Mouse (Mus musculus) left cerebral cortex, adult 2 months (tissue): ENCODE measurements around the gene Bod1. TPM values are rescaled to one million over a fixed set of nuclear protein-coding genes. Genes with fewer than 3 reads are reported as not detected.

ENCODE experiments used
- DNase-seq, 2 experiments: peaks; one replicate each; pipeline ENCODE4 v3.0.0; 2021 to 2022; ENCODE audit warnings: low spot score in 2 of 2, mixed read lengths in 1 of 2; ENCODE audit errors: extremely low spot score in 1 of 2
- H3K27ac ChIP-seq: fragments of 200-600 bp; 2 replicates; pipeline ENCODE4 v1.8.1; 2022
- H3K4me3 ChIP-seq: fragments of 200-600 bp; 2 replicates; pipeline ENCODE4 v1.8.1; 2022
- CTCF ChIP-seq: fragments of 200-600 bp; IDR thresholded peaks from 2 replicates; pipeline ENCODE4 v1.8.1; 2022; ENCODE audit warnings: antibody characterized with exemption, mild to moderate bottlenecking, moderate library complexity
- intact Hi-C: fragments of 180-260 bp; cut with DNase I; formaldehyde crosslinking; loops from one replicate; pipeline ENCODE4 v1.15.1; 2025
- total RNA-seq, 2 experiments: library from RNA; stranded (reverse); gene quantifications; 2 replicates each; pipeline ENCODE4 v1.2.3; 2021

The Bod1 gene
- total RNA-seq, 2 experiments from 2014 or later, result 100 to 101 TPM

DNA sequence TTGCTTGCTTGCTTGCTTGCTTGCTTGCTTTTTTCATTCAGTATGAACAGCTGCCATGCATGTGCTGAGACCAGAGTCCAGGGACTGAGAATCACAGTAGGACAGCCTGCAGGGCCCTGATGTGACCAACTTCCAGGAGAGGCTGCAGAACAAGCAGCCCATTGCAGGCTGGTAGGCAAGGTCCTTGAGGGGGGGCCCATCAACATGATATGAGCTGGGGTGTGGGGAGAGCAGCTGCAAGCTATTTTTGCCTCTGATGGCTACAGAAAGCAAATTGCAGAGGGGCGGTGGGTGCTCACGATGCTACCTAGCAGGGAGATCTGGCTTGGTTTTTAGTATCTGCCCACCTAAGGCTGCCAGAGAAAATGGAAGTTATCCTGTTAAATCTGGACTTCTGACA lies 21.6 kb upstream of the Bod1 start:
- Histone ChIP-seq H3K27ac (no peak overlapping the region), H3K4me3 (no peak overlapping the region)
- intact Hi-C loops, result no loop called here
- no peak for TF ChIP-seq CTCF
- no peak for DNase-seq

DNA sequence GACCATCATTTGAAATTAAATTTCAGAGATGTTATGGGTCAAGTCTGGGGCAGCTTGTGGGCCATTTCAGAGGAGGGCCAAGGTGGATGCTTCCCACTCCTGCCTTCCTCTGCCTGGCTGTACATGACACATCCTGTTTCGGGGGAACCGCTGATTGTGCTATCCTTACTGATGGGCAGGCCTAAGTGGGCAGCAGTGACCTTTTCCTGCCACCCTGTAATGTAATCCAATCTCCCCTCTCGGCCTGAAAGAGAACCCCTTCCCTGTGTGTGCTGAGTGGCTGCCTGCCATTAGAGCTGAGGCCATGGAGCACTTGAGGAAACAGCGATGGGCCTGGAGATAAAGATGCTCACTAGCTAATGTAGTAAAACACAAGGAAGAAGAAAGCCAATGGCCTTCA lies 17.3 kb upstream of the Bod1 start:
- intact Hi-C loops, result no loop called here
- Histone ChIP-seq H3K4me3 (no peak overlapping the region), H3K27ac (no peak overlapping the region)
- TF ChIP-seq CTCF, result no peak
- DNase-seq, result no peak

DNA sequence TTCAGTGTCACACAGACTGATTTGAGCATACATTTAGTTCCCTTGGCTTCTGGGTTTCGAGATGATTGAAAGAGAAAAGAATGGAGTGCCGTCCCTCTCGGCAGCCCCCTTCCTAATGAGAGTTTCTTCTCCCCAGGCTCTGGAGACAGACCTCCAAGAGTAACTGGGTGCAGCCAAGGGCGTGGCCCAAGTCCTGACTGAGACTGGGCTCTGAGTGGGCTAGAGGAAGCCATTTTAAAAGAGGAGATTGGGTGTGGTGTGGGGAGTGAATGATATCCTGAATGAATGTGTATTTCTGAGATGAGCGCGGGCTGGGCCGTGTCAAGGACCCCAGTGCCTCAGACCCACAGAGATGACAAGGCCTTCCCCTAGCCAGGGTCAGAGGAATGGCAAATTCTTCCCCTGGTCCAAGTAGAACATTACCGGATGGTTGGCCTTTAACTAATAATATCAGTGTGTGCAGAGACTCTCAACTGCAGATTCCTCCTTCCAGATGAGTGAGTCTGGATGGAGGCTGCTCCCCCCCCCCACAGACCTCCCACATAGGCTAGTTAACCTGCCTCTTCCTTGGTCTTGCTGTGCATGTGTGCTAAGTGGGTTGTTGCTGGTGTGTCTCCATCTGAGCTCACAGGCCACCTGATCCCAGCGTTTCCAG lies 13.4 kb upstream of the Bod1 start:
- H3K4me3 ChIP-seq, result no peak overlapping the region
- intact Hi-C loops, result loop anchor here (1.0 to 2.0 kb wide), 3 partner anchors 60 to 131 kb away; no protein-coding TSS in a partner anchor
- H3K27ac ChIP-seq, result peak overlapping the region; percentile 82
- no peak for DNase-seq
- no peak for TF ChIP-seq CTCF

DNA sequence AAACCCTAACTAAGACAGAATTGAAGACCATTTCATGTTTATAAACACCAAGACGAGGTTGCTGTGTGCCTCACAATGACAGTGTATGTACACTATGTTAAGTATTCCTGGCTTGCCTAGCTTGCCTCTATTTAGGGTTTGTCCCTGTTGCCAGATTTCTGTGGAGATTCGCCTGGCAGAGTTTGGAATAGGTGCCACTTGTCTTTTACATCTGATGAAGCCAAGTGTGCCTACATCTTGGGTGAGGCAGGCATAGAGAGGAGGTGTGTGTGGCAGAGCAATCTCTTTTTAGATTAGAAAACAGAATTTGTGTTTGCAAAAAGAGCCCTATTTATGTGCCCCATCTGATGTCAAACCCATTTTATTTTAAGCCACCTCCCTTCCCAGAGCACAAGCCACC lies 12.4 kb upstream of the Bod1 start:
- no peak for DNase-seq
- H3K27ac ChIP-seq, result peak overlapping the region; percentile 8; the same call in 1 of the 2 replicates
- H3K4me3 ChIP-seq, result no peak overlapping the region
- TF ChIP-seq CTCF, result no peak
- intact Hi-C loops, result loop anchor here (1.0 to 2.0 kb wide), 3 partner anchors 61 to 132 kb away; no protein-coding TSS in a partner anchor

DNA sequence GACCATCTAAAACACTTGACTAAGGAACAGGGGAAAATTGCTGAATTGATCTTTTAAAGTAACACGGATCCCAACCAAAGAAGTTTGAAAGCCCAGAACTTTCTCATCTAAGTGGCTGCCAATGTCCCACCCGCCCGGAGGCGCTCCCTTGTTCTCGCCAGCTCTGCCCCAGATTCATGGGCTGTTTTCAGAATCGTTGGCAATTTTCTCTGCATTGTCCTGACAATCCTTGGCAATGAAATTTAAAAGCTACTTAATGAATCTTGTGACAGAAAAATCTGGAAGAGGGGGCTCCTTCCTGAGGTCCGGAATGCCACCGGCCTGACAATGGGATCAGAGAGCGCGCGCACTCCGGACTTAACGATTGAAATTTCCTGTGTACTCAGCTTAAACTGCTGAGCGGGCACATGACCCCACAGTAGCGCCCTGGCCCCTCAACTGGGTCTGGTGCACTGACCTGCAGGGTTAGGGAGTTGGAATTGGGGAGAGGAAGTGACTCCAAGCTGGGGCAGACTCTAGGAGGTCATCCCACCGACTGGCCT lies 8.2 kb upstream of the Bod1 start:
- Histone ChIP-seq H3K27ac (0 out of 2 replicates have a peak overlapping the region, but pooled peaks have one; percentile 41), H3K4me3 (no peak overlapping the region)
- intact Hi-C loops, result loop anchor here (2.0 to 10.0 kb wide), 3 partner anchors 33 to 645 kb away; no protein-coding TSS in a partner anchor
- no peak for TF ChIP-seq CTCF
- DNase-seq, result no peak

DNA sequence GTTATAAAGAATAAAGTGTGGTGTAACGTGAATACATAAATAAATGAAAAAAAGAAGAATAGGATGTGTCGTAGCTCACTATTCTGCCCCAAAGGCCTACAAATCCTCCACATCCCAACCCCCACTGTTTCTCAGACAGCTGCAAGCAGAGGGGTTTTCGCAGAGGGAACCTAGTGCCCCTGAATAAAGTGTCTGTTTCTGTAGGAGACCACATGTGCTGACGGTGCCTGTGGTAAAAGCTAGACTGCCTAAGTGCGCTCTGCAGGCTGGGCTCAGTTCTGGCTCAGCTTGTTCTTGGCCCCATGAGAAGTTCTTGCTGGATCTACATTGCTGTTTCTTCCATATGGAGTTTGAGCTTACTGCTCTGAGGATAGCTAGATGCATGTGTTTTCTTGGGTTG lies 5.6 kb upstream of the Bod1 start:
- no peak for DNase-seq
- H3K4me3 ChIP-seq, result no peak overlapping the region
- no peak for TF ChIP-seq CTCF
- intact Hi-C loops, result loop anchor here (2.0 to 10.0 kb wide), 3 partner anchors 193 to 647 kb away; no protein-coding TSS in a partner anchor
- peak overlapping the region; percentile 42; the same call in 1 of the 2 replicates for H3K27ac ChIP-seq

DNA sequence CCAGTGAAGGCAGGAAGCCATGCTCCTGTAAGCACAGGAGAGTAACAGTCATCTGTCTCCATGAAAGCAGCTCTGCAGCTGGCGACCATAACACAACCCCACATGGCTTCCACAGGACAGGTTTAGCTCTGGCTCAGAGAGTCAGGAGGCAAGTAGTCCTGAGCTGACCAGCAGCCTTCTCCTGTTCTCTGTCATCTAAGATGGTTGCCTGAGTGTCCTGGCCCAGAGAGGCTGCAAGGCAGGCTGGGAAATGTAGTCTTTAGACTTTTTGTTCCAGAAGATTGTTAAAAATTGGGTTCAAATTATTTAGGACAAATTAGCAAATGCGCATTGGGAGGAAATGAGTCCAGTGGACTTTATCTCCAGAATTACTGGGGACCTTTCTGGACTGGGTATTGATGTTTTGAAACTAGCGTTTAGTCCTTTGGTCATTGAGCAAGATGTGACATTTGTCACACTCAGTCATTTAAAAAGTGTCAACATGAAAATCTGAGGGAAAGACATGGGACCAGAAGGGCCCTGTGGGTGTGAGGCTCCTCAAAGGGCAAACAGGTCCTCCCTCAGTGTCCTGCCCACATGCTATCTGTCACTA lies 5.1 kb upstream of the Bod1 start:
- intact Hi-C loops, result loop anchor here (2.0 to 10.0 kb wide), 3 partner anchors 194 to 648 kb away; no protein-coding TSS in a partner anchor
- no peak for TF ChIP-seq CTCF
- Histone ChIP-seq H3K27ac (peak overlapping the region; percentile 60), H3K4me3 (no peak overlapping the region)
- no peak for DNase-seq

DNA sequence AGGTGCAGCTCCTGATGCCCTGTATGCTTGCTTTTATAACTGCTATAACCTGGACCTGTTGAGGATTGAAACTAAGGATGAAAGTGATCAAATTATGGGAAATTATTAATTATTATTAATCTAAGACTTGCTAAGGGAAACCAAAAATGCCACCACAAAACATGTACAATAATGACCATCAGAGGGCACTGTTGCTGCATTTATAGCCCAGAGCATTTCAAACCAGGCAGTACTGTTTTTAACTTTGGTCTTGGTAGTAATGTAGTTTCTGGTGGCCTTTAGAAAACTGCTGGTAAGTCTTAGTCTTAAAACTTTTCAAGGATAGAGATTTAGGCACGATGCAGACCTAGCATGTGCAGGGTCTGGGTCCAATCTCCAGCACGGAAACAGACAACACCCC lies 3.7 kb upstream of the Bod1 start:
- intact Hi-C loops, result loop anchor here (1.0 to 10.0 kb wide), 3 partner anchors 274 to 649 kb away; no protein-coding TSS in a partner anchor
- Histone ChIP-seq H3K4me3 (no peak overlapping the region), H3K27ac (peak overlapping the region; percentile 12; the same call in 1 of the 2 replicates)
- TF ChIP-seq CTCF, result peak; percentile 88
- DNase-seq, result peak; percentile 47 to 48

DNA sequence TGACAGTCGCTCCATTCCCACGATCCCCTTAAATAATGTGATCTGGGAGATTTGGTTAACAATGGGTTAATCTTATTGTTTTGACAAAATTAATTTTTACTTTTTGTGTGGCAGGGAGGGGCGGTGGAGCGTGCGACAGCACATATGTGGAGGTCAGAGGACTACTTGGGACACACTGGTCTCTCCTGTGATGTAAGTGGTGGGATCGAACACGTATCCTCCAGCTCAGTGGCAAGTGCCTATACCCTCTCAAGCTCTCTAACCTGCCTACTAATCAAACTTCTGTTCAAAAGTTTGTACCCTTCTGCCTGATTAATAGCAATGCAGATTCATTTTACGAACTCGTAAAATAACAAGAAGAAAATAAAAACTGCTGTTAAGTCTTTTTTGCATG lies 482 bp upstream of the Bod1 start:
- DNase-seq, result no peak
- H3K27ac ChIP-seq, result peak overlapping the region; percentile 84
- intact Hi-C loops, result loop anchor here (10.0 kb wide), 1 partner anchor 653 kb away; no protein-coding TSS in a partner anchor
- peak overlapping the region; percentile 62 for H3K4me3 ChIP-seq
- TF ChIP-seq CTCF, result no peak

DNA sequence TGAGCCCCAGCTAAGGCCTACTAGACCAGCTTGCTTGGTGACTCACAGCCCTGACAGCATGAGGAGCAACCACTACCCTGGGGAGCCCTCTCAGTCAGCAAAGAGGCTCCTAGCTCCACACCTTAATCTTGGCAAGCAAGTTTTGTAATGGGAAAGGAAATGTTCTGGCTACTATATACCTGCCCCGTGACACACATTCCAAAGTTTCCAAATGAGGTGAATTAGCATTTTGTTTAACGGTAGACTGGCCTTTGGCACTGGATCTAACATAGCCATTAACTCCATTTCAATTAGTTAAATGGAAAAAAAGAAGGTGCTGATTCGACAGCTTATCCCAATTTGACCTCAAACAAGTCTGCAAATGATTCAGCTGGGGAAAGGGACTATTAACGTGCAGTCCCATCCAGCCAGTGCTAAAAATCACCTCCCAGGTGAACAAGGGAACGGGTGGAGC lies 1.2 kb downstream of the Bod1 start:
- DNase-seq, result no peak
- intact Hi-C loops, result loop anchor here (10.0 kb wide), 1 partner anchor 654 kb away; no protein-coding TSS in a partner anchor
- Histone ChIP-seq H3K27ac (no peak overlapping the region), H3K4me3 (peak overlapping the region; percentile 62)
- no peak for TF ChIP-seq CTCF

DNA sequence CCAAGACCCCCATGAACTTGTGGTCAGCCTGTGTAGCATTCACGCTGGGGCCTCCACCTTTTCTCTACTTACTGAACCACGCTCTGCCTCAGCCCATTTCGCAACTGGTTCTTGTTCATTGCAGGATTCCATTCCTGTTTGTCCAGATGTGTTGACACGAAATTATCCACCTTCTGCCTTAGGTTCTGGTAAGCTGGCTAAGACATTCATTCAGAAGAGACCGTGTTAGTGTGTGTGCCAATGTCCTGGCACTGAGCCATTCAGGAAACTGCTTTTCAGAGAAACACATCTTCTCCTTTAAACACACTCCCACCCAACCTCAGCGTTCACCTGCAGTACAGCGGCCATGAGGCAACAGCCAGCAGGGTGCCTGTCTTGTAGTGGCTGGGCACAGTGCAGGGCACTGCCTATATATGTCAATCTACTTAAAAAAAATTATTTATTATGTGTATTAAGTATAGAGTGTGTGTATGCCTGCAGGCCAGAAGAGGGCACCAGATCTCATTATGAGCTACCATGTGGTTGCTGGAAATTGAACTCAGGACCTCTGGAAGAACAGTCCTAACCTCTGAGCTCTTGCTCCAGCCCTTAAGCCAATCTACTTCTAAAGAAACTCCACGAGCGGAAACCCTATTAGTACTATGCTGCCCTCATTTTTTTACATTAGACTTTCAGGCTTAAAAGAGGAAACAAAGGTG lies 2.4 kb downstream of the Bod1 start:
- H3K27ac ChIP-seq, result no peak overlapping the region
- peak; percentile 36 for TF ChIP-seq CTCF
- intact Hi-C loops, result no loop called here
- no peak overlapping the region for H3K4me3 ChIP-seq
- DNase-seq, result no peak
